Mouse (Mus musculus): ENCODE results near the gene Tex33.

GRCm38 (mm10) chr15:78377859-78378258, 17.9 kb downstream of the Tex33 start:
- no peak for TF ChIP-seq EP300 (IDR thresholded peaks at IDR 0.05; ENCODE audit: low read depth)
- TF ChIP-seq CTCF (IDR thresholded peaks at IDR 0.05; ENCODE audit: low read depth), result no peak
